Mouse (Mus musculus) activated CD4-positive, CD25-positive, alpha-beta regulatory T cell, adult 4 months (primary cell): Measurements from ENCODE around the gene Zfp668. TPM values are rescaled to one million over a fixed set of nuclear protein-coding genes. Genes with fewer than 3 reads are reported as not detected.
A peak's percentile ranks its signal among the peaks of the same experiment; 100 is the strongest.
"Not testable (repeated sequence)": the region's sequence is repeated elsewhere in the genome, so short reads cannot be mapped to it uniquely, and the experiment has no call there.

Experiments used
- ATAC-seq: one replicate; pipeline ENCODE4 v1.8.0; 2017
- polyA plus RNA-seq, 2 experiments: library from polyadenylated mRNA; unstranded; fragments of 100-300 nt; shearing (Covaris generic); gene quantifications; one replicate each; pipeline ENCODE4 v1.2.1; 2017

The Zfp668 gene
- polyA plus RNA-seq, 2 experiments from 2014 or later: 10.4 to 11.0 TPM

- peak; percentile 9 for ATAC-seq
Observed at GRCm38 (mm10) chr7:127840886-127841285, 35.7 kb downstream of the Zfp668 start.

- not testable (repeated sequence) for ATAC-seq
Observed at GRCm38 (mm10) chr7:127840031-127840430, 36.6 kb downstream of the Zfp668 start.

GRCm38 (mm10) chr7:127837878-127838277 lies 38.8 kb downstream of the Zfp668 start:
- ATAC-seq: not testable (repeated sequence)

GRCm38 (mm10) chr7:127837473-127837872 lies 39.2 kb downstream of the Zfp668 start:
- no peak for ATAC-seq

GRCm38 (mm10) chr7:127835550-127835949 lies 41.1 kb downstream of the Zfp668 start:
- no peak for ATAC-seq

- ATAC-seq: no peak
Observed at GRCm38 (mm10) chr7:127824176-127824871, 52.3 kb downstream of the Zfp668 start, which contains the start of the genes Stx4a and Stx1b. TSS of gene Stx4a (plus strand) at chr7:127824294. TSS of gene Stx1b (minus strand) at chr7:127824549.

- no peak for ATAC-seq
Observed at GRCm38 (mm10) chr7:127823236-127824171, 53.1 kb downstream of the Zfp668 start.

GRCm38 (mm10) chr7:127822494-127822893 lies 54.1 kb downstream of the Zfp668 start:
- ATAC-seq: no peak

GRCm38 (mm10) chr7:127820836-127821509 lies 55.7 kb downstream of the Zfp668 start:
- no peak for ATAC-seq

- no peak for ATAC-seq
Observed at GRCm38 (mm10) chr7:127817776-127818175, 58.9 kb downstream of the Zfp668 start.

GRCm38 (mm10) chr7:127817053-127817452 lies 59.6 kb downstream of the Zfp668 start:
- no peak for ATAC-seq

GRCm38 (mm10) chr7:127815954-127816821 lies 60.4 kb downstream of the Zfp668 start:
- ATAC-seq: no peak

- ATAC-seq: no peak
Observed at GRCm38 (mm10) chr7:127815116-127815665, 61.4 kb downstream of the Zfp668 start.

- no peak for ATAC-seq
Observed at GRCm38 (mm10) chr7:127814241-127814921, 62.2 kb downstream of the Zfp668 start.

GRCm38 (mm10) chr7:127813821-127814220 lies 62.8 kb downstream of the Zfp668 start:
- no peak for ATAC-seq

Other genes starting within 250 kb of the Zfp668 start
- 1 to 10 TPM; 4.2 to 6.2 TPM for gene Bcl7c, start 167.9 kb downstream of the Zfp668 start, polyA plus RNA-seq
- not detected for gene Ctf1, start 164.1 kb downstream of the Zfp668 start, polyA plus RNA-seq
- not detected for gene Ctf2, start 144.7 kb downstream of the Zfp668 start, polyA plus RNA-seq
- gene Fbxl19, start 132.3 kb downstream of the Zfp668 start, polyA plus RNA-seq: under 1 TPM; 0.36 to 0.83 TPM
- 10 to 100 TPM; 11.3 to 12.2 TPM for gene Orai3, start 107.0 kb downstream of the Zfp668 start, polyA plus RNA-seq
- gene Setd1a, start 100.2 kb downstream of the Zfp668 start, polyA plus RNA-seq: 1 to 10 TPM; 6.3 to 7.4 TPM
- gene Gm49388, start 91.2 kb downstream of the Zfp668 start, polyA plus RNA-seq: not detected
- gene Hsd3b7, start 76.2 kb downstream of the Zfp668 start, polyA plus RNA-seq: 1 to 10 TPM; 5.2 to 5.7 TPM
- 10 to 100 TPM; 49.3 to 54.6 TPM for gene Stx4a, start 52.5 kb downstream of the Zfp668 start, polyA plus RNA-seq
- gene Stx1b, start 52.3 kb downstream of the Zfp668 start, polyA plus RNA-seq: under 1 TPM in 1 of 2 experiments, not detected in 1; 0.62 TPM
- 10 to 100 TPM; 20.0 to 28.1 TPM for gene Zfp646, start 607 bp downstream of the Zfp668 start, polyA plus RNA-seq
- under 1 TPM in 1 of 2 experiments, not detected in 1; 0.22 TPM for gene Prss53, start 14.1 kb upstream of the Zfp668 start, polyA plus RNA-seq
- not detected for gene Gm21974, start 18.6 kb upstream of the Zfp668 start, polyA plus RNA-seq
- gene Vkorc1, start 18.8 kb upstream of the Zfp668 start, polyA plus RNA-seq: 10 to 100 TPM; 20.9 to 31.8 TPM
- 10 to 100 TPM; 62.4 to 77.7 TPM for gene Bckdk, start 27.3 kb upstream of the Zfp668 start, polyA plus RNA-seq
- 10 to 100 TPM; 29.9 to 32.1 TPM for gene Kat8, start 35.7 kb upstream of the Zfp668 start, polyA plus RNA-seq
- gene Prss8, start 53.3 kb upstream of the Zfp668 start, polyA plus RNA-seq: not detected
- gene Prss36, start 69.9 kb upstream of the Zfp668 start, polyA plus RNA-seq: 1 to 10 TPM; 2.1 to 3.6 TPM
- gene Fus, start 90.6 kb upstream of the Zfp668 start, polyA plus RNA-seq: 10 to 100 TPM; 36.5 to 39.3 TPM
- 100 to 1,000 TPM; 429 to 455 TPM for gene Pycard, start 117.0 kb upstream of the Zfp668 start, polyA plus RNA-seq
- gene Trim72, start 127.1 kb upstream of the Zfp668 start, polyA plus RNA-seq: under 1 TPM in 1 of 2 experiments, not detected in 1; 0.36 TPM
- under 1 TPM; 0.66 to 0.94 TPM for gene Itgam, start 185.8 kb upstream of the Zfp668 start, polyA plus RNA-seq
- under 1 TPM in 1 of 2 experiments, not detected in 1; 0.08 TPM for gene Gm49368, start 185.9 kb upstream of the Zfp668 start, polyA plus RNA-seq